Mouse (Mus musculus) bone marrow, adult 2 months (tissue): ENCODE measurements around the gene Defa33.
"Not testable (repeated sequence)": the region's sequence is repeated elsewhere in the genome, so short reads cannot be mapped to it uniquely, and the experiment has no call there.

Experiments used
- CTCF ChIP-seq: fragments of 200-500 bp; IDR thresholded peaks from 2 replicates; pipeline ENCODE4 v1.5.1; 2011; ENCODE audit warnings: low read length, control low read depth; ENCODE audit not compliant: control insufficient read depth, insufficient read depth
- POLR2A ChIP-seq: fragments of 200-500 bp; IDR thresholded peaks from 2 replicates; pipeline ENCODE4 v1.6.1; 2011; ENCODE audit warnings: low read depth, mild to moderate bottlenecking, control low read depth, low read length, borderline replicate concordance; ENCODE audit not compliant: control insufficient read depth

GRCm38 (mm10) chr8:21378215-21378614 lies 13.4 kb upstream of the Defa33 start, which contains the start of gene Defa2:
- not testable (repeated sequence) for TF ChIP-seq CTCF, POLR2A
